Mouse (Mus musculus): Measurements from ENCODE around the gene Exoc2.

The Exoc2 gene

GRCm38 (mm10) chr13:30891223-30891622 is 82.7 kb downstream of the Exoc2 start:
- no peak for DNase-seq (ENCODE audit: low spot score)

DNA sequence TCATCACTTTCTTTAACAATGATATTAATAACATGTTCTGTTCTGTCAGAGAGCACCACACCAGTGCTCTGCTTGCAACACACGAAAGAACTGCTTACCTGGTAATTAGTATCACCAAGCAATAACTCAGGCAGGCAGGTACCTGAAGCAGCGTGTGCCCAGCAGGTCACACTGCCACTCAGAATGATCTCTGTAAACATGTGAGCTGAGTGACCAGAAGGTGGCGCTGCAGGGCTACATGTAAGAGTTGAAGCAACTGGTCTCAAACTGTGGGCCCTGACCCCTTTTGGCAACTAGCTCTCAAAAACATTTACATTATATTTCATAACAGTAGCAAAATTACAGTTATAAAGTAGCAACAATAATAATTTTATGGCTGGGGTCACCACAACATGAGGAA is 85.4 kb downstream of the Exoc2 start:
- DNase-seq (ENCODE audit: low spot score), result peak; percentile 42

- no peak for DNase-seq (ENCODE audit: low spot score)
Observed at GRCm38 (mm10) chr13:30880310-30880709, 93.6 kb downstream of the Exoc2 start.

- no peak for DNase-seq (ENCODE audit: low spot score)
Observed at GRCm38 (mm10) chr13:30879871-30880270, 94.0 kb downstream of the Exoc2 start.

- DNase-seq (ENCODE audit: low spot score), result no peak
Observed at GRCm38 (mm10) chr13:30875825-30876224, 98.1 kb downstream of the Exoc2 start.

- DNase-seq (ENCODE audit: low spot score), result no peak
Observed at GRCm38 (mm10) chr13:30873472-30873871, 100.4 kb downstream of the Exoc2 start.

DNA sequence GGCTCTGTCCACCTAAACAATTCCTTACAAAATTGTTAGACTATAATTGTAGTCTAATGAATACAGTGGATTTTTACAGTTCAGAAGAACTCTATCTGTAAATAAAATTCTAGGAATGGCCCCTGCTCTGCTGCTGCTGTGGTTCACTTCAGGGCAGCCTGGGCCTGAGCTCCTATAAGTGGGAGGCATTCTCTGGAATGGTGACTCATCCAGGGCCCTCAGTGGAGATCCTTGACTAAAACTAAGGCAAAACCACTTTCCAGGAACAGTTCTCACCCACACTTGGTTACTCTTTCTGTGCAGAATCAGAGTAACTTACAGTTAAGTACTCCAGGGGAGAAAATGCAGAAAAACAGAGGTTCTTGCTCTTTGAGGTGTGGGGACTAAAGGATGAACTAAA is 108.4 kb downstream of the Exoc2 start:
- DNase-seq (ENCODE audit: low spot score), result no peak

DNA sequence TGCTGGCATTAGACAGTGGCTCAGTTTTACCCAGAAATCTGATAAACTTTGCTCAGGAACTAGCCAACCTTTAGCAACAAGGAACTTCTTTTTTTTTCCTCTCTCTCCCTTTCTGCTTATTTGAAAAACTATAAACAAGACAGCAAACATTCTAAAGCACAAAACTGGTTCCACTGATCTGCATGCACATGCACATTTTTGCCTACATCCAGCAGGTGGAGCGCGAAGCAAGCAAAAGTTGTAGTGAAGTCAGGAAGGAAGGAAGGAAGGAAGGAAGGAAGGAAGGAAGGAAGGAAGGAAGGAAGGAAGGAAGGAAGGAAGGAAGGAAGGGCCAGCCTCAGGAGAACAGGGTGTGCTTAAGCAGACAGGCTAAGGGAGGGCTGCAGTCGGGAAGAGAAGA is 109.9 kb downstream of the Exoc2 start:
- DNase-seq (ENCODE audit: low spot score), result no peak

GRCm38 (mm10) chr13:30858421-30858820 is 115.5 kb downstream of the Exoc2 start:
- no peak for DNase-seq (ENCODE audit: low spot score)

- no peak for DNase-seq (ENCODE audit: low spot score)
Observed at GRCm38 (mm10) chr13:30850736-30851135, 123.2 kb downstream of the Exoc2 start.

DNA sequence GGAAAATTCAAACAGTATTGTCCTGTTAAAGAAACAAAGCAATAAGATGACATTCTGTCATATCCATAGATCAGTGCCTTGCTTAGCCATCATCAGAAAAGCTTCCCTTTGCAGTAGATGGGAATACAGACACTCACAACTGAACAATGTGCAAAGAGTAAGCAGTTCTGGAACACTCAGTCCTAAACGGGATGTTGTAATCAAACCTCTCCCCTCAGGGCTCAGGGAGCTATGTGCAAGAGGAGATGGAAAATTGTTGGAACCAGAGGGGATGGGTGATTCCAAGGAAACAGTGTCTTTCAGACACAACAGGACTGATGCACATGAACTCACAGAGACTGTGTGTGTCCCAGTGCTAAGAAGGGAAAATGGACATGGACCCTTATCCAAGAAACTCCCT is 125.9 kb downstream of the Exoc2 start:
- DNase-seq (ENCODE audit: low spot score), result no peak

DNA sequence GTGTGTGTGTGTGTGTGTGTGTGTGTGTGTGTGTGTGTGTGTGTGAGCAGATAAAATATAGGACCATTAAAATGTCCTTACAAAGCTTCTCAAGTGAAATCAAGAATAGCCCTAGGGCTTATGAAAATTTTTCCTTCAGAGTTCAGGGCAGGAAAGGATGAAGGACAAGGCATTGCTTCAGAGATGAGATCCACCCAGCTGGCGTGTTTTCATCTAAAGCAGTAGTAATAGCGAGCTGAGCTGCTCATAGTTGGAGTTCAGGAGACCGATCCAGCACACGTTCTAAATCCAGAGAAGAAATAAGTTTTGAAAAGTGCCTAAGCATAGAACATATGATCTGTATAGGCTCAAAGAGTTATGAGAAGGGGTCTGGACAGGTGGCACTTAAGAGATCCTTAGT is 127.4 kb downstream of the Exoc2 start:
- DNase-seq (ENCODE audit: low spot score), result no peak

DNA sequence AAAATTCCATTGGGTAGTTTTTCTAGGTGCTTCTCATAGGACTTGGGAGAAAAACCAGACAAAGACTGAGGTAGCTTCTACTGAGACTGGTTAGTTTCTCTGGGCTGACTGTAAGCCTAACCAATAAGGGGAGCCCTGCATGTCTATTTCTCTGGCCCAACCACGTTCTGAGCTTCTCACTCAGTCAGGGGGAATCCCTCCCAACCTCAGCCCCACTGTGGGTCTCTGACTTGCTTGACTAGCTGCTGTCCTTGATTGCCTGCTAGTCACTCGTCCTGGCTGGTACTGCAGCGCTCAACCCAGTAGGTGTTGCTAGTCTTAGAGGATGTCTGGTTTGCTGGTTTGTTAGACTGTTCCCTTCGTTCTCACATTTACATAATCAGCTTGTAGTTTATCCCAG is 130.8 kb downstream of the Exoc2 start:
- DNase-seq (ENCODE audit: low spot score), result no peak

- no peak for DNase-seq (ENCODE audit: low spot score)
Observed at GRCm38 (mm10) chr13:30841843-30842242, 132.1 kb downstream of the Exoc2 start.

DNA sequence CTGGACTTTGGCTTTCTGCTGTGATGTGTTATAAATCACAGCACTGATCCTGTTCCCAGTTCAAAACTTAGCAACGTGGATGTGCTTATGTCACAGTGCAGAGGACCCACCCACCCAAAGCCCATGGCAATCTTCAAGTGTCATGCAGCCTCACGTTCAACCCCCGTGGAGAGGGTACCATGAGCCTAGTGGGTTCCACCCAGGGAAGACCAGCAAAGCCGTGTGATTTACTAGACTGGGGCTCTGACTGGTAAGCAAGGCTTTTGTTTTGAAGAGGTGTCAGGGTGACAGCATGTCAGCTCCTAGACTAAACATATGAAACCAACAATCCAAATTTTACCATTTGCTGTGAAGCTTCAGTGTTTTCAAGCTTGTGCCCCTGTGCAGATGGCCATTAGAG is 132.6 kb downstream of the Exoc2 start:
- no peak for DNase-seq (ENCODE audit: low spot score)

GRCm38 (mm10) chr13:30840700-30841099 is 133.2 kb downstream of the Exoc2 start:
- no peak for DNase-seq (ENCODE audit: low spot score)

DNA sequence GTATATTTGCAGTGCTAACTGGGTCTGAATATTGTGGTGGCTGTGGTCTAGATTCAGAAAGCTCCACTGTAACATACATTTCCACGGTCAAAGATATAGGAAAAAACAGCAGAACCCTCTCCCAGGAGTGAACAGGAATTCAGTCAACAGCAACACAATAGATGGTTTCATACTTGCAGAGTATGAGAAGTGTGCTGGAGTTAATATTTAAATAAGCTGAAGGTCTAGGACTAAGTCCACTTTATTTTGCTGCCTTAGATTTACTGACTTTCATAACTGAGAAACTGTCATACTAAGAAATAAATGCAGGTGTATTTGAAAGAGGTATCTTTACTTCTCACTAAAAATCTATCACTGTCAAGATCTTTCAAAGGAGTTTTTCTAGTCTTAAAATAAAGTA is 137.6 kb downstream of the Exoc2 start:
- no peak for DNase-seq (ENCODE audit: low spot score)

- no peak for DNase-seq (ENCODE audit: low spot score)
Observed at GRCm38 (mm10) chr13:30834859-30835258, 139.0 kb downstream of the Exoc2 start.

DNA sequence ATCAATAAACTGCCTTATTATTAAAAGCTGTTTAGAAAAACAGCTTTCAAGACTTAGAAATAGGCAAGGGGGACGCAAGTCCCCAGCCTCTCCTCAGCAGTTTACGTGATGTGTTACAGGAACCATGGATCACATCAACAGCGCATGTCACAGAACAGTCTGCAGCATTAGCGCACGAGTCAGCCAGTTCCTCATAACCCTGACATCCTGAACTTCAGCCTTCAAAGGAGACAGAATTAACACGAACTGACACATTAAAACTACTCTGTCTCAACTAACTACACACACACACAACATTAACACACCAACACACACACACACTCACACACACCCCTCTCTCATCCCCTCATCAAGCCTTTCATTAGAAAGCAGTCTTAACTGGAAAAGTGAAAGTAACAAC is 139.5 kb downstream of the Exoc2 start:
- no peak for DNase-seq (ENCODE audit: low spot score)

- no peak for DNase-seq (ENCODE audit: low spot score)
Observed at GRCm38 (mm10) chr13:30833476-30834149, 140.3 kb downstream of the Exoc2 start.

GRCm38 (mm10) chr13:30831369-30831768 is 142.5 kb downstream of the Exoc2 start:
- DNase-seq (ENCODE audit: low spot score), result no peak

DNA sequence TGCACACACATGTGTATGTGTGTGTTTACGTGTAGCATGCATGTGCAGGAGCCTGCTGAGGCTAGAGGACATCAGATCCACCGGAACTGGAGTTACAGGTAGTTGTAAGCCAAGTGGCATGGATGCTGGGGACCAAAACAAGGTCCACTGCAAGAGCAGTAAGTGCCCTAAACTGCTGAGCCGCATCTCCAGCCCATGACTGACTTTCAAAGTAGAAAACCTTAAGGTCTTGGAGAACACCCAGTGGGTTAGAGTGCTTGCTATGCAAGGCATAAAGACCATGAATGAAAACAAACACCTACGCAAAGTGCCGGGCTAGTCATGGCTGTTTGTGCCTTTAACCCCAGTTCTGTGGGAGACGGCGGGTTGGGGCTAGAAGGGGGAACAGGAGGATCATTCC is 147.4 kb downstream of the Exoc2 start:
- no peak for DNase-seq (ENCODE audit: low spot score)

DNA sequence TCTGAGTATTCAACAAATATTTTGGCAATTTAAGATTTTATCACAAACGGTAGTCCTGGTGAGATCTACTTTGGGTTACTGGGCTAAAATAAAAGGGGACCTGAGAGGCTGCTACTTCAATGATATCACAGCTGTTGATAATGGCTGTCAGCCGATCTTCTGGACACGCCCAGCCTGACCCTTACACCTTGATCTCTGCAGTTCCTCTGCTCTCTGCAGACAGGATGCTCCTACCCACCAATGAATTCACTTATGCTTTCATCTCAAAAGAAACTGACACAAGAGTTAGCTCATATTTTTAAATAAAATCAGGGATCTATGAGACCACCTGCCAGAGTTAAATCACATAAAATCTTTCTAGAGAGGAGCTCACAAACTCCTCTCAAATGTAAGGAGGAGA is 149.0 kb downstream of the Exoc2 start:
- DNase-seq (ENCODE audit: low spot score), result no peak

- DNase-seq (ENCODE audit: low spot score), result no peak
Observed at GRCm38 (mm10) chr13:30820555-30820954, 153.3 kb downstream of the Exoc2 start.

GRCm38 (mm10) chr13:30819891-30820290 is 154.0 kb downstream of the Exoc2 start:
- no peak for DNase-seq (ENCODE audit: low spot score)
